Mouse (Mus musculus) heart, embryonic 12.5 days (tissue): Measurements from ENCODE around the gene Patj. TPM values are rescaled to one million over a fixed set of nuclear protein-coding genes. Genes with fewer than 3 reads are reported as not detected.
"Not testable (repeated sequence)": the region's sequence is repeated elsewhere in the genome, so short reads cannot be mapped to it uniquely, and the experiment has no call there.

Experiments used
- ATAC-seq: fragments of 200-750 bp; cut with Nextera tagmentation; 2 replicates; pipeline ENCODE4 v1.8.0; 2017; ENCODE audit warnings: moderate TSS enrichment, moderate library complexity; ENCODE audit not compliant: insufficient number of reproducible peaks, low FRiP score
- H3K27ac ChIP-seq: fragments of 300-500 bp; sonication (generic); 2 replicates; pipeline ENCODE4 v1.5.1; 2016; ENCODE audit warnings: mild to moderate bottlenecking, moderate library complexity; ENCODE audit not compliant: poor library complexity, severe bottlenecking
- H3K27me3 ChIP-seq: fragments of 300-500 bp; sonication (generic); replicated peaks from 2 replicates; pipeline ENCODE4 v1.6.1; 2016; ENCODE audit warnings: mild to moderate bottlenecking, moderate library complexity
- H3K36me3 ChIP-seq: fragments of 300-500 bp; sonication (generic); 2 replicates; pipeline ENCODE4 v1.6.1; 2016; ENCODE audit warnings: mild to moderate bottlenecking, moderate library complexity
- H3K4me1 ChIP-seq: fragments of 300-500 bp; sonication (generic); replicated peaks from 2 replicates; pipeline ENCODE4 v1.6.1; 2016; ENCODE audit warnings: mild to moderate bottlenecking
- H3K4me2 ChIP-seq: fragments of 300-500 bp; sonication (generic); 2 replicates; pipeline ENCODE4 v1.6.1; 2016; ENCODE audit warnings: mild to moderate bottlenecking, moderate library complexity
- H3K4me3 ChIP-seq: fragments of 300-500 bp; sonication (generic); 2 replicates; pipeline ENCODE4 v1.5.1; 2016; ENCODE audit warnings: mild to moderate bottlenecking
- H3K9ac ChIP-seq: fragments of 300-500 bp; sonication (generic); 2 replicates; pipeline ENCODE4 v1.6.1; 2016; ENCODE audit warnings: mild to moderate bottlenecking, moderate library complexity
- H3K9me3 ChIP-seq: fragments of 300-500 bp; sonication (generic); replicated peaks from 2 replicates; pipeline ENCODE4 v1.6.1; 2016; ENCODE audit warnings: mild to moderate bottlenecking, moderate library complexity
- WGBS: fragments of 180-500 bp; shearing (Covaris S2); methylation state at CpG from one replicate; pipeline ENCODE4 v1.1.7; 2016; 5-methylcytosine and 5-hydroxymethylcytosine counted together
- polyA plus RNA-seq: library from polyadenylated mRNA; unstranded; fragments of >200 nt; fragmentation: Nextera tagmentation; extraction: Ambion mirVana; gene quantifications from 2 replicates; pipeline ENCODE4 v1.2.1, GENCODE M21; 2016

Patj gene
- polyA plus RNA-seq, 1 experiment from 2014 or later: 14.8 TPM

GRCm38 (mm10) chr4:98698921-98699320, 303.3 kb downstream of the Patj start:
- ATAC-seq: no peak
- H3K27me3 ChIP-seq: no peaks in the 10 kb centered on the region
- H3K36me3 ChIP-seq: no peaks in the 10 kb centered on the region
- H3K27ac ChIP-seq: no peak overlapping the region
- H3K4me2 ChIP-seq: no peak overlapping the region
- H3K9me3 ChIP-seq: no peaks in the 10 kb centered on the region
- peaks cover 14% of the 10 kb centered on the region for H3K4me1 ChIP-seq
- H3K4me3 ChIP-seq: no peak overlapping the region
- H3K9ac ChIP-seq: no peak overlapping the region
- 57% methylated on average over 3 of the region's 3 CpGs for WGBS

GRCm38 (mm10) chr4:98700156-98700555, 304.6 kb downstream of the Patj start:
- 83% methylated on average over 3 of the region's 3 CpGs for WGBS
- H3K4me3 ChIP-seq: no peak overlapping the region

GRCm38 (mm10) chr4:98702201-98702894, 306.8 kb downstream of the Patj start:
- H3K9ac ChIP-seq: no peak overlapping the region
- WGBS: 23% methylated on average over 12 of the region's 12 CpGs
- peaks cover 11% of the 10 kb centered on the region for H3K4me1 ChIP-seq
- H3K9me3 ChIP-seq: no peaks in the 10 kb centered on the region
- H3K36me3 ChIP-seq: no peaks in the 10 kb centered on the region
- H3K27me3 ChIP-seq: no peaks in the 10 kb centered on the region
- H3K4me2 ChIP-seq: peak overlapping the region; percentile 27
- no peak overlapping the region for H3K4me3 ChIP-seq
- no peak for ATAC-seq
- H3K27ac ChIP-seq: no peak overlapping the region

More at GRCm38 (mm10) chr4:98700156-98700555, 304.6 kb downstream of the Patj start:
- ATAC-seq: no peak
- Histone ChIP-seq H3K9ac (no peak overlapping the region), H3K36me3 (no peaks in the 10 kb centered on the region), H3K9me3 (no peaks in the 10 kb centered on the region), H3K27ac (no peak overlapping the region), H3K4me2 (no peak overlapping the region), H3K27me3 (no peaks in the 10 kb centered on the region), H3K4me1 (peaks cover 11% of the 10 kb centered on the region)

GRCm38 (mm10) chr4:98710891-98711290, 315.3 kb downstream of the Patj start:
- WGBS: 86% methylated on average over 8 of the region's 8 CpGs
- no peak overlapping the region for H3K4me2 ChIP-seq
- no peaks in the 10 kb centered on the region for H3K4me1 ChIP-seq
- no peaks in the 10 kb centered on the region for H3K27me3 ChIP-seq
- H3K27ac ChIP-seq: no peak overlapping the region
- H3K9ac ChIP-seq: no peak overlapping the region
- ATAC-seq: no peak
- no peaks in the 10 kb centered on the region for H3K36me3 ChIP-seq
- no peak overlapping the region for H3K4me3 ChIP-seq
- no peaks in the 10 kb centered on the region for H3K9me3 ChIP-seq

- Histone ChIP-seq H3K9ac (no peak overlapping the region), H3K9me3 (no peaks in the 10 kb centered on the region), H3K27me3 (no peaks in the 10 kb centered on the region), H3K4me3 (no peak overlapping the region), H3K4me2 (no peak overlapping the region), H3K36me3 (no peaks in the 10 kb centered on the region), H3K27ac (no peak overlapping the region), H3K4me1 (no peaks in the 10 kb centered on the region)
- ATAC-seq: no peak
- WGBS: 78% methylated on average over 17 of the region's 17 CpGs
Measured at GRCm38 (mm10) chr4:98717735-98718546, 322.4 kb downstream of the Patj start.

GRCm38 (mm10) chr4:98718547-98718917, 322.9 kb downstream of the Patj start:
- Histone ChIP-seq H3K4me3 (no peak overlapping the region), H3K9ac (no peak overlapping the region), H3K9me3 (no peaks in the 10 kb centered on the region), H3K27ac (no peak overlapping the region), H3K4me2 (no peak overlapping the region), H3K4me1 (no peaks in the 10 kb centered on the region), H3K36me3 (no peaks in the 10 kb centered on the region), H3K27me3 (no peaks in the 10 kb centered on the region)
- no peak for ATAC-seq
- WGBS: 80% methylated on average over 10 of the region's 10 CpGs

- H3K27ac ChIP-seq: no peak overlapping the region
- ATAC-seq: no peak
- WGBS: 14% methylated on average over 8 of the region's 8 CpGs
Measured at GRCm38 (mm10) chr4:98722454-98722853, 326.9 kb downstream of the Patj start.

GRCm38 (mm10) chr4:98724682-98725081, 329.1 kb downstream of the Patj start:
- H3K36me3 ChIP-seq, H3K4me3 ChIP-seq, ATAC-seq, H3K27ac ChIP-seq, H3K9me3 ChIP-seq, H3K4me2 ChIP-seq, H3K9ac ChIP-seq: not testable (repeated sequence)
- peaks cover 10% of the 10 kb centered on the region for H3K4me1 ChIP-seq
- WGBS: 83% methylated on average over 1 of the region's 1 CpGs
- peaks cover 22% of the 10 kb centered on the region for H3K27me3 ChIP-seq

More at GRCm38 (mm10) chr4:98722454-98722853, 326.9 kb downstream of the Patj start:
- H3K4me2 ChIP-seq: no peak overlapping the region
- no peaks in the 10 kb centered on the region for H3K36me3 ChIP-seq
- no peak overlapping the region for H3K9ac ChIP-seq
- peaks cover 8% of the 10 kb centered on the region for H3K27me3 ChIP-seq
- no peaks in the 10 kb centered on the region for H3K9me3 ChIP-seq
- no peak overlapping the region for H3K4me3 ChIP-seq
- peaks cover 3% of the 10 kb centered on the region for H3K4me1 ChIP-seq

- no peak overlapping the region for H3K4me3 ChIP-seq
- H3K27me3 ChIP-seq: peaks cover 22% of the 10 kb centered on the region
- H3K27ac ChIP-seq: no peak overlapping the region
- ATAC-seq: no peak
- H3K9me3 ChIP-seq: no peaks in the 10 kb centered on the region
- peaks cover 10% of the 10 kb centered on the region for H3K4me1 ChIP-seq
- H3K4me2 ChIP-seq: no peak overlapping the region
- H3K36me3 ChIP-seq: no peaks in the 10 kb centered on the region
- 21% methylated on average over 4 of the region's 4 CpGs for WGBS
- no peak overlapping the region for H3K9ac ChIP-seq
Measured at GRCm38 (mm10) chr4:98725439-98725838, 329.9 kb downstream of the Patj start.

GRCm38 (mm10) chr4:98726590-98727237, 331.1 kb downstream of the Patj start, which contains the start of gene L1td1:
TSS of gene L1td1 (plus strand) at chr4:98726734.
- WGBS: 4% methylated on average over 29 of the region's 29 CpGs
- 0 out of 2 replicates have a peak within 1 kb of the TSS, but pooled peaks have one; percentile 19 for H3K9ac ChIP-seq
- ATAC-seq: 0 out of 2 replicates have a peak, but pooled peaks have one; percentile 17
- H3K4me3 ChIP-seq: peak within 1 kb of the TSS; percentile 39
- no peaks in the 10 kb centered on the region for H3K9me3 ChIP-seq
- H3K36me3 ChIP-seq: no peaks in the 10 kb centered on the region
- no peak within 1 kb of the TSS for H3K27ac ChIP-seq
- peaks cover 10% of the 10 kb centered on the region for H3K4me1 ChIP-seq
- peaks cover 22% of the 10 kb centered on the region for H3K27me3 ChIP-seq
- peak within 1 kb of the TSS; percentile 73 for H3K4me2 ChIP-seq
